Mouse (Mus musculus): ENCODE data around the gene B4galt5.

DNA sequence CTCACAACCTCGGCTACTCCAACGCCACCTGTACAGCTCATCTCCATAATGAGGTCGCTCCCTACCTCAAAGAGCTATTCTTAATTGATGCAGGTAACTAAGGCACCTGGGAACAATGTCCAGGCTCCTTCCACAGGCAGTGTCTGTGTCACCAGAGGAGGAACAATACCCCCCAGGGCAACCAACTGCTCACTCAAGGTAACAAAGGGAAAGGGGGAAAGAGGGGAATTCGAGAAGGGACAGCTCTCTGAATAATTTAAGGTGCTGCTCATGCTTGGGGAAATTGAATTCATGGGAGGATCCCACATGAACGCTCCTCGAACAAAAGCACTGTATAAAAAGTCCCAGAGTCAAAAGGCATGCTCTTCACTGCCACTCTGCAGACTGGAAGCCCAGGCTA lies 6.1 kb downstream of the B4galt5 start:
- TF ChIP-seq CTCF (conservative IDR thresholded peaks at IDR 0.05 in 1 of 2, IDR thresholded peaks at IDR 0.05 in 1 of 2; ENCODE audit: low read depth in 2 of 2, low read length in 2 of 2): no peak
- TF ChIP-seq POLR2A (IDR thresholded peaks at IDR 0.05; ENCODE audit: low read depth, low read length): no peak
- no peak for TF ChIP-seq ZC3H11A (IDR thresholded peaks at IDR 0.05; ENCODE audit: low read depth, low read length)
- TF ChIP-seq EP300 (IDR thresholded peaks at IDR 0.05; ENCODE audit: low read length): no peak
